Mouse (Mus musculus): ENCODE measurements around the gene Cnn3. TPM values are rescaled to one million over a fixed set of nuclear protein-coding genes. Genes with fewer than 3 reads are reported as not detected.

Gene Cnn3
- polyA plus RNA-seq, 1 experiment from 2014 or later: 643 TPM

Other genes starting within 250 kb of the Cnn3 start
- gene Tmem56, start 143.4 kb upstream of the Cnn3 start, polyA plus RNA-seq (2015; fragmentation: Nextera tagmentation; extraction: Ambion mirVana): 1.4 and 1.6 TPM in 2 replicates
- gene Alg14, start 134.7 kb upstream of the Cnn3 start, polyA plus RNA-seq (2015; fragmentation: Nextera tagmentation; extraction: Ambion mirVana): 37.9 and 39.3 TPM in 2 replicates
- 0.73 and 0.77 TPM in 2 replicates for gene Slc44a3, start 105.9 kb downstream of the Cnn3 start, polyA plus RNA-seq (2015; fragmentation: Nextera tagmentation; extraction: Ambion mirVana)
- gene 4930432M17Rik, start 244.3 kb downstream of the Cnn3 start, polyA plus RNA-seq (2015; fragmentation: Nextera tagmentation; extraction: Ambion mirVana): not detected in 2 replicates